Mouse (Mus musculus) embryonic facial prominence, embryonic 13.5 days (tissue): ENCODE measurements around the gene Synj2. TPM values are rescaled to one million over a fixed set of nuclear protein-coding genes. Genes with fewer than 3 reads are reported as not detected.

ENCODE experiments used
- ATAC-seq: fragments of 200-750 bp; cut with Nextera tagmentation; 2 replicates; pipeline ENCODE4 v1.8.0; 2017; ENCODE audit warnings: low read depth; ENCODE audit not compliant: insufficient number of reproducible peaks, insufficient read depth, low FRiP score, low TSS enrichment
- H3K27ac ChIP-seq: fragments of 300-500 bp; sonication (generic); 2 replicates; pipeline ENCODE4 v1.5.1; 2015; ENCODE audit warnings: moderate library complexity, mild to moderate bottlenecking, inconsistent platforms
- H3K27me3 ChIP-seq: fragments of 300-500 bp; sonication (generic); 2 replicates; pipeline ENCODE4 v1.6.1; 2015; ENCODE audit warnings: mild to moderate bottlenecking, inconsistent platforms
- H3K36me3 ChIP-seq: fragments of 300-500 bp; sonication (generic); 2 replicates; pipeline ENCODE4 v1.6.1; 2015; ENCODE audit warnings: mild to moderate bottlenecking, inconsistent platforms
- H3K4me1 ChIP-seq: fragments of 300-500 bp; sonication (generic); 2 replicates; pipeline ENCODE4 v1.6.1; 2015; ENCODE audit warnings: inconsistent platforms
- H3K4me2 ChIP-seq: fragments of 300-500 bp; sonication (generic); 2 replicates; pipeline ENCODE4 v1.6.1; 2015; ENCODE audit warnings: moderate library complexity, mild to moderate bottlenecking, inconsistent platforms
- H3K4me3 ChIP-seq: fragments of 300-500 bp; sonication (generic); 2 replicates; pipeline ENCODE4 v1.5.1; 2015; ENCODE audit warnings: mild to moderate bottlenecking, inconsistent platforms
- H3K9ac ChIP-seq: fragments of 300-500 bp; sonication (generic); 2 replicates; pipeline ENCODE4 v1.6.1; 2015; ENCODE audit warnings: mild to moderate bottlenecking, inconsistent platforms
- H3K9me3 ChIP-seq: fragments of 300-500 bp; sonication (generic); 2 replicates; pipeline ENCODE4 v1.6.1; 2016; ENCODE audit warnings: inconsistent platforms
- WGBS: fragments of 180-500 bp; shearing (Covaris S2); methylation state at CpG from one replicate; pipeline ENCODE4 v1.1.7; 2015; ENCODE audit warnings: mixed read lengths; 5-methylcytosine and 5-hydroxymethylcytosine counted together
- polyA plus RNA-seq: library from polyadenylated mRNA; unstranded; fragments of >200 nt; fragmentation: Nextera tagmentation; extraction: Ambion mirVana; gene quantifications from 2 replicates; pipeline ENCODE4 v1.2.1, GENCODE M21; 2015

Gene Synj2
- polyA plus RNA-seq, 1 experiment from 2014 or later: 2.9 TPM

- Histone ChIP-seq H3K4me3 (no peak overlapping the region), H3K27ac (peak overlapping the region; percentile 75), H3K36me3 (no peaks in the 10 kb centered on the region), H3K4me2 (peak overlapping the region; percentile 42), H3K4me1 (peaks cover 35% of the 10 kb centered on the region), H3K9me3 (no peaks in the 10 kb centered on the region), H3K9ac (no peak overlapping the region), H3K27me3 (no peaks in the 10 kb centered on the region)
- no peak for ATAC-seq
- WGBS: 45% methylated on average over 16 of the region's 16 CpGs
Observed at GRCm38 (mm10) chr17:5977056-5977920, 36.2 kb downstream of the Synj2 start.

GRCm38 (mm10) chr17:5977921-5978504 is 36.9 kb downstream of the Synj2 start:
- Histone ChIP-seq H3K36me3 (no peaks in the 10 kb centered on the region), H3K9me3 (no peaks in the 10 kb centered on the region), H3K27ac (no peak overlapping the region), H3K4me3 (no peak overlapping the region), H3K9ac (no peak overlapping the region), H3K4me2 (no peak overlapping the region), H3K4me1 (peaks cover 35% of the 10 kb centered on the region), H3K27me3 (no peaks in the 10 kb centered on the region)
- WGBS: 67% methylated on average over 8 of the region's 8 CpGs
- no peak for ATAC-seq

GRCm38 (mm10) chr17:5978505-5979077 is 37.5 kb downstream of the Synj2 start:
- no peaks in the 10 kb centered on the region for H3K9me3 ChIP-seq
- peaks cover 35% of the 10 kb centered on the region for H3K4me1 ChIP-seq
- no peak overlapping the region for H3K4me3 ChIP-seq
- no peaks in the 10 kb centered on the region for H3K27me3 ChIP-seq
- ATAC-seq: no peak
- H3K4me2 ChIP-seq: no peak overlapping the region
- no peak overlapping the region for H3K27ac ChIP-seq
- 84% methylated on average over 10 of the region's 10 CpGs for WGBS
- H3K9ac ChIP-seq: no peak overlapping the region
- no peaks in the 10 kb centered on the region for H3K36me3 ChIP-seq

GRCm38 (mm10) chr17:5980860-5981259 is 39.8 kb downstream of the Synj2 start:
- Histone ChIP-seq H3K4me3 (no peak overlapping the region), H3K9ac (no peak overlapping the region), H3K4me2 (no peak overlapping the region), H3K4me1 (peaks cover 25% of the 10 kb centered on the region), H3K36me3 (no peaks in the 10 kb centered on the region), H3K27ac (no peak overlapping the region), H3K27me3 (no peaks in the 10 kb centered on the region), H3K9me3 (no peaks in the 10 kb centered on the region)
- WGBS: 32% methylated on average over 6 of the region's 6 CpGs
- no peak for ATAC-seq

GRCm38 (mm10) chr17:5983150-5983549 is 42.1 kb downstream of the Synj2 start:
- Histone ChIP-seq H3K4me3 (no peak overlapping the region), H3K27ac (no peak overlapping the region), H3K9ac (no peak overlapping the region), H3K4me2 (no peak overlapping the region), H3K4me1 (peaks cover 20% of the 10 kb centered on the region), H3K9me3 (no peaks in the 10 kb centered on the region), H3K36me3 (no peaks in the 10 kb centered on the region), H3K27me3 (no peaks in the 10 kb centered on the region)
- ATAC-seq: no peak
- 83% methylated on average over 6 of the region's 6 CpGs for WGBS

- no peak for ATAC-seq
Observed at GRCm38 (mm10) chr17:5983901-5984300, 42.8 kb downstream of the Synj2 start.

GRCm38 (mm10) chr17:5984700-5985231 is 43.7 kb downstream of the Synj2 start:
- Histone ChIP-seq H3K9me3 (no peaks in the 10 kb centered on the region), H3K27ac (no peak overlapping the region), H3K4me1 (peaks cover 17% of the 10 kb centered on the region), H3K4me2 (no peak overlapping the region), H3K4me3 (no peak overlapping the region), H3K27me3 (no peaks in the 10 kb centered on the region), H3K36me3 (no peaks in the 10 kb centered on the region), H3K9ac (no peak overlapping the region)
- no peak for ATAC-seq
- 64% methylated on average over 13 of the region's 13 CpGs for WGBS

More at GRCm38 (mm10) chr17:5983901-5984300, 42.8 kb downstream of the Synj2 start:
- no peaks in the 10 kb centered on the region for H3K9me3 ChIP-seq
- no peaks in the 10 kb centered on the region for H3K27me3 ChIP-seq
- H3K27ac ChIP-seq: no peak overlapping the region
- peaks cover 17% of the 10 kb centered on the region for H3K4me1 ChIP-seq
- no peaks in the 10 kb centered on the region for H3K36me3 ChIP-seq
- no peak overlapping the region for H3K9ac ChIP-seq
- 73% methylated on average over 6 of the region's 6 CpGs for WGBS
- H3K4me3 ChIP-seq: no peak overlapping the region
- no peak overlapping the region for H3K4me2 ChIP-seq

- H3K27me3 ChIP-seq: no peaks in the 10 kb centered on the region
- no peak overlapping the region for H3K27ac ChIP-seq
- WGBS: 93% methylated on average over 1 of the region's 1 CpGs
- no peak for ATAC-seq
- no peak overlapping the region for H3K4me3 ChIP-seq
- H3K4me2 ChIP-seq: no peak overlapping the region
- no peaks in the 10 kb centered on the region for H3K9me3 ChIP-seq
- peaks cover 17% of the 10 kb centered on the region for H3K4me1 ChIP-seq
- no peak overlapping the region for H3K9ac ChIP-seq
- H3K36me3 ChIP-seq: no peaks in the 10 kb centered on the region
Observed at GRCm38 (mm10) chr17:5985271-5985670, 44.2 kb downstream of the Synj2 start.

GRCm38 (mm10) chr17:5987271-5988056 is 46.4 kb downstream of the Synj2 start:
- H3K9ac ChIP-seq: peak overlapping the region; percentile 7; the same call in 1 of the 2 replicates
- peak overlapping the region; percentile 14; the same call in 1 of the 2 replicates for H3K4me2 ChIP-seq

GRCm38 (mm10) chr17:5988102-5988501 is 47.0 kb downstream of the Synj2 start:
- no peak overlapping the region for H3K4me3 ChIP-seq
- H3K4me2 ChIP-seq: peak overlapping the region; percentile 14; the same call in 1 of the 2 replicates
- H3K27ac ChIP-seq: no peak overlapping the region
- no peaks in the 10 kb centered on the region for H3K36me3 ChIP-seq
- no peaks in the 10 kb centered on the region for H3K27me3 ChIP-seq
- 50% methylated on average over 4 of the region's 4 CpGs for WGBS
- peak overlapping the region; percentile 7; the same call in 1 of the 2 replicates for H3K9ac ChIP-seq
- no peak for ATAC-seq
- no peaks in the 10 kb centered on the region for H3K9me3 ChIP-seq
- peaks cover 17% of the 10 kb centered on the region for H3K4me1 ChIP-seq

More at GRCm38 (mm10) chr17:5987271-5988056, 46.4 kb downstream of the Synj2 start:
- H3K36me3 ChIP-seq: no peaks in the 10 kb centered on the region
- no peaks in the 10 kb centered on the region for H3K9me3 ChIP-seq
- H3K27me3 ChIP-seq: no peaks in the 10 kb centered on the region
- peaks cover 17% of the 10 kb centered on the region for H3K4me1 ChIP-seq
- 0 out of 2 replicates have a peak overlapping the region, but pooled peaks have one; percentile 8 for H3K27ac ChIP-seq
- peak; percentile 35; the same call in 1 of the 2 replicates for ATAC-seq
- no peak overlapping the region for H3K4me3 ChIP-seq
- 26% methylated on average over 11 of the region's 11 CpGs for WGBS
